Mouse (Mus musculus) lung, embryonic 16.5 days (tissue): ENCODE data around the gene Fcrl6. TPM values are rescaled to one million over a fixed set of nuclear protein-coding genes. Genes with fewer than 3 reads are reported as not detected.
A peak's percentile ranks its signal among the peaks of the same experiment; 100 is the strongest.

Experiments
- ATAC-seq: fragments of 200-750 bp; cut with Nextera tagmentation; 2 replicates; pipeline ENCODE4 v1.8.0; 2017; ENCODE audit warnings: low read depth, mild to moderate bottlenecking, moderate library complexity
- H3K27ac ChIP-seq: fragments of 300-500 bp; sonication (generic); 2 replicates; pipeline ENCODE4 v1.5.1; 2014; ENCODE audit warnings: mild to moderate bottlenecking, control low read depth, low read length
- H3K27me3 ChIP-seq: fragments of 300-500 bp; sonication (generic); 2 replicates; pipeline ENCODE4 v1.6.1; 2014; ENCODE audit warnings: low read depth, low read length, mixed read lengths; ENCODE audit not compliant: control insufficient read depth, insufficient read depth
- H3K36me3 ChIP-seq: fragments of 300-500 bp; sonication (generic); 2 replicates; pipeline ENCODE4 v1.6.1; 2014; ENCODE audit warnings: low read length; ENCODE audit not compliant: control insufficient read depth, insufficient read depth
- H3K4me1 ChIP-seq: fragments of 300-500 bp; sonication (generic); replicated peaks from 2 replicates; pipeline ENCODE4 v1.6.1; 2014; ENCODE audit warnings: low read length, mixed read lengths; ENCODE audit not compliant: control insufficient read depth, insufficient read depth
- H3K4me2 ChIP-seq: fragments of 300-500 bp; sonication (generic); 2 replicates; pipeline ENCODE4 v1.6.1; 2014; ENCODE audit warnings: low read depth, low read length, control low read depth
- H3K4me3 ChIP-seq: fragments of 300-500 bp; sonication (generic); 2 replicates; pipeline ENCODE4 v1.5.1; 2014; ENCODE audit warnings: mild to moderate bottlenecking, low read length, control low read depth
- H3K9ac ChIP-seq: fragments of 300-500 bp; sonication (generic); 2 replicates; pipeline ENCODE4 v1.6.1; 2014; ENCODE audit warnings: low read length, control low read depth
- H3K9me3 ChIP-seq: fragments of 300-500 bp; sonication (generic); 2 replicates; pipeline ENCODE4 v1.6.1; 2016; ENCODE audit warnings: low read length; ENCODE audit not compliant: control insufficient read depth
- WGBS: fragments of 180-500 bp; shearing (Covaris S2); extraction: QIAGEN DNeasy Blood & Tissue Kit; methylation state at CpG from one replicate; pipeline ENCODE4 v1.1.7; 2014; 5-methylcytosine and 5-hydroxymethylcytosine counted together
- polyA plus RNA-seq: library from polyadenylated mRNA; unstranded; fragments of >200 nt; fragmentation: Nextera tagmentation; extraction: Ambion mirVana; gene quantifications from 2 replicates; pipeline ENCODE4 v1.2.1, GENCODE M21; 2015

Gene Fcrl6
- polyA plus RNA-seq, 1 experiment from 2014 or later, result not detected

- no peaks in the 10 kb centered on the region for H3K27me3 ChIP-seq
- no peak for ATAC-seq
- no peak overlapping the region for H3K4me3 ChIP-seq
- no peak overlapping the region for H3K27ac ChIP-seq
- peaks cover 7% of the 10 kb centered on the region for H3K4me1 ChIP-seq
- no peak overlapping the region for H3K4me2 ChIP-seq
- no peak overlapping the region for H3K9ac ChIP-seq
- no peaks in the 10 kb centered on the region for H3K9me3 ChIP-seq
- no peaks in the 10 kb centered on the region for H3K36me3 ChIP-seq
- 78% methylated on average over 2 of the region's 2 CpGs for whole genome bisulfite sequencing
Measured at GRCm38 (mm10) chr1:172634136-172634535, 31.8 kb upstream of the Fcrl6 start.

GRCm38 (mm10) chr1:172632451-172633326, 30.3 kb upstream of the Fcrl6 start, which contains the start of gene Dusp23:
Dusp23 (minus strand) TSS chr1:172632962.
- peaks cover 3% of the 10 kb centered on the region for H3K4me1 ChIP-seq
- peak within 1 kb of the TSS; percentile 78 for H3K4me3 ChIP-seq
- H3K9me3 ChIP-seq, result no peaks in the 10 kb centered on the region
- under 1% methylated on average over 53 of the region's 53 CpGs for WGBS
- peak within 1 kb of the TSS; percentile 83 for H3K9ac ChIP-seq
- H3K27me3 ChIP-seq, result no peaks in the 10 kb centered on the region
- peak; percentile 98 for ATAC-seq
- peak within 1 kb of the TSS; percentile 95 for H3K27ac ChIP-seq
- H3K36me3 ChIP-seq, result no peaks in the 10 kb centered on the region
- peak within 1 kb of the TSS; percentile 80 for H3K4me2 ChIP-seq

- 88% methylated on average over 5 of the region's 5 CpGs for WGBS
- H3K27ac ChIP-seq, result 0 out of 2 replicates have a peak overlapping the region, but pooled peaks have one; percentile 17
- no peak overlapping the region for H3K4me2 ChIP-seq
Measured at GRCm38 (mm10) chr1:172631721-172632120, 29.4 kb upstream of the Fcrl6 start.

GRCm38 (mm10) chr1:172629831-172630230, 27.5 kb upstream of the Fcrl6 start:
- Histone ChIP-seq H3K9ac (no peak overlapping the region), H3K27ac (no peak overlapping the region), H3K9me3 (no peaks in the 10 kb centered on the region), H3K36me3 (no peaks in the 10 kb centered on the region), H3K27me3 (no peaks in the 10 kb centered on the region), H3K4me3 (no peak overlapping the region), H3K4me2 (no peak overlapping the region), H3K4me1 (no peaks in the 10 kb centered on the region; the same call in none of the 2 replicates)
- no peak for ATAC-seq
- WGBS, result 61% methylated on average over 7 of the region's 7 CpGs

More at GRCm38 (mm10) chr1:172631721-172632120, 29.4 kb upstream of the Fcrl6 start:
- Histone ChIP-seq H3K27me3 (no peaks in the 10 kb centered on the region), H3K9ac (no peak overlapping the region), H3K9me3 (no peaks in the 10 kb centered on the region), H3K36me3 (no peaks in the 10 kb centered on the region), H3K4me3 (no peak overlapping the region), H3K4me1 (peaks cover 3% of the 10 kb centered on the region)
- no peak for ATAC-seq

- Histone ChIP-seq H3K9me3 (no peaks in the 10 kb centered on the region), H3K4me3 (no peak overlapping the region), H3K27me3 (no peaks in the 10 kb centered on the region), H3K36me3 (no peaks in the 10 kb centered on the region), H3K4me2 (no peak overlapping the region), H3K9ac (no peak overlapping the region), H3K27ac (no peak overlapping the region), H3K4me1 (no peaks in the 10 kb centered on the region)
- no peak for ATAC-seq
- 93% methylated on average over 3 of the region's 3 CpGs for WGBS
Measured at GRCm38 (mm10) chr1:172626306-172626705, 24.0 kb upstream of the Fcrl6 start.

- ATAC-seq, result no peak
- 61% methylated on average over 3 of the region's 3 CpGs for whole genome bisulfite sequencing
- H3K27ac ChIP-seq, result no peak overlapping the region
- no peak overlapping the region for H3K4me2 ChIP-seq
- H3K27me3 ChIP-seq, result no peaks in the 10 kb centered on the region
- no peaks in the 10 kb centered on the region for H3K9me3 ChIP-seq
- H3K36me3 ChIP-seq, result no peaks in the 10 kb centered on the region
- H3K9ac ChIP-seq, result no peak overlapping the region
- no peak overlapping the region for H3K4me3 ChIP-seq
- H3K4me1 ChIP-seq, result no peaks in the 10 kb centered on the region
Measured at GRCm38 (mm10) chr1:172624081-172624480, 21.7 kb upstream of the Fcrl6 start.

- H3K9ac ChIP-seq, result no peak overlapping the region
- H3K9me3 ChIP-seq, result no peaks in the 10 kb centered on the region
- H3K27ac ChIP-seq, result no peak overlapping the region
- H3K4me1 ChIP-seq, result no peaks in the 10 kb centered on the region
- no peaks in the 10 kb centered on the region for H3K27me3 ChIP-seq
- 62% methylated on average over 5 of the region's 5 CpGs for WGBS
- no peak overlapping the region for H3K4me2 ChIP-seq
- H3K4me3 ChIP-seq, result no peak overlapping the region
- no peak for ATAC-seq
- H3K36me3 ChIP-seq, result no peaks in the 10 kb centered on the region
Measured at GRCm38 (mm10) chr1:172623599-172623998, 21.2 kb upstream of the Fcrl6 start.

GRCm38 (mm10) chr1:172619235-172619634, 16.9 kb upstream of the Fcrl6 start:
- H3K4me3 ChIP-seq, result no peak overlapping the region
- H3K4me2 ChIP-seq, result no peak overlapping the region
- peaks cover 2% of the 10 kb centered on the region; the same call in 1 of the 2 replicates for H3K27me3 ChIP-seq
- H3K36me3 ChIP-seq, result no peaks in the 10 kb centered on the region
- peaks cover 6% of the 10 kb centered on the region; the same call in 1 of the 2 replicates for H3K4me1 ChIP-seq
- no peak overlapping the region for H3K9ac ChIP-seq
- 14% methylated on average over 7 of the region's 7 CpGs for WGBS
- 0 out of 2 replicates have a peak, but pooled peaks have one; percentile 43 for ATAC-seq
- no peak overlapping the region for H3K27ac ChIP-seq
- no peaks in the 10 kb centered on the region for H3K9me3 ChIP-seq

- Histone ChIP-seq H3K4me3 (no peak overlapping the region), H3K9me3 (no peaks in the 10 kb centered on the region)
- WGBS, result 73% methylated on average over 4 of the region's 4 CpGs
Measured at GRCm38 (mm10) chr1:172618141-172618540, 15.8 kb upstream of the Fcrl6 start.

More at GRCm38 (mm10) chr1:172618141-172618540, 15.8 kb upstream of the Fcrl6 start:
- Histone ChIP-seq H3K4me1 (peaks cover 6% of the 10 kb centered on the region; the same call in 1 of the 2 replicates), H3K4me2 (no peak overlapping the region), H3K36me3 (no peaks in the 10 kb centered on the region), H3K27ac (no peak overlapping the region), H3K9ac (no peak overlapping the region), H3K27me3 (peaks cover 2% of the 10 kb centered on the region; the same call in 1 of the 2 replicates)
- ATAC-seq, result no peak
